Mouse (Mus musculus): Measurements from ENCODE around the gene Ntn5.
A peak's percentile ranks its signal among the peaks of the same experiment; 100 is the strongest.

Ntn5 gene

DNA sequence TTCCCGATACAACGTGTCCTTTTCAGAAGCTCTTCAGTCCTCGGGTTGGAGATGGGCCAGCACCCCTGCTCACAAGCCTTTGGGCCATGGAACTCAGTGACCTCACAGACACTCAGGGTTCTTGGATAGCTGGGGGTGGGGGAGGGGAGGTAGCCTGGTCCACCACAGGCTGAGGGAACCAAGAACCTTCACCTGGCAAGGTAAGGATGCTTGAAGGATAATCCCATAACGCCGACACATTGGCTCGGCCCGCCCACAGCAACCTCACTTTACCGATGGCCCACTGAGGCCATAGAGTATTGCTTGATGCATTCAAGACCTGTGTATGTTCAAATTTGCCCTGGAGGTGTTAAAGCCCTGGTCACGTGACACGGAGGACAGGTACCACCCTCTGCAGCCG lies 41.9 kb downstream of the Ntn5 start, which contains the start of gene Spaca4:
Gene Spaca4, minus strand, starts transcription at position 101 of the 400 bp plus-strand sequence.
- no peak for DNase-seq (ENCODE audit: extremely low read depth, low read depth)

DNA sequence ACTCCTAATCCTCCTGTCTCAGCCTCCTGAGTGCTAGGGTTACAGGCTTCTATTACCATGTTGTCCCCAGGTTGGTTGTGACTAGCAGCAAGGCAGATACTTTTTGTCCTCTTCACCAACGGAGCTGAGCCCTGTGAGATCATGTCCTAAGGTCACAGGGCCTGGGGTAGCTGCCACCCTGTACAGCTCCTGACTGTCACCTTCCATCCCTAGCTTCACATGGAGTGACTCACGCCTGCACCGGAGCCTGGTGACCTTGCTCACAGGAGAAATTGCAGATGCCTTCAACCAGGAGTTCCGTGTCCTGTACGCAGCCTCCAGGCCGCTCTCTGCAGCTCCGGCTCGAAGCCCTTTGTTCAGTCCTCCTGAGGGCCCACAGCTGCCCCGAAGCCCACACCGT lies 42.6 kb downstream of the Ntn5 start:
- no peak for DNase-seq (ENCODE audit: extremely low read depth, low read depth)

DNA sequence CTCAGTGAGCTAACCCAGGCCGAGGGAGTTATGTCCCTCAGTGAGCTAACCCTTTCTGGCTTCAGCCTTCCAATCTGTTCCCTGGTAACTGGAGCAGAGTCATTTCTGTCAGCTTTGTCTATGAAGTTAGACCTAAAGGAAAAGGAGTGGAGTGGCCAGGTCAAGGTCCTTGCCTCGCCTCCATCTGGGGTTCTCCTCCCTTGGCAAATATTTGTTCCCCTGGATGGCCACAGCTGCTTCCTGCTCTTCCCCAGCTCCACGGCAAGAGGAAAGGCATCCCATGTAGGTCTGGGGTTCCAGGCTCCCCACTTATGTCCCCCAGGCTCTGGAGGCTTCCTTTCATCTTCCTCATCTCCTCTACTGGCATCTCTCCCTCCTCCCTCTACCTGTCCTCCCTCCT lies 43.8 kb downstream of the Ntn5 start:
- DNase-seq (ENCODE audit: extremely low read depth, low read depth), result no peak

DNA sequence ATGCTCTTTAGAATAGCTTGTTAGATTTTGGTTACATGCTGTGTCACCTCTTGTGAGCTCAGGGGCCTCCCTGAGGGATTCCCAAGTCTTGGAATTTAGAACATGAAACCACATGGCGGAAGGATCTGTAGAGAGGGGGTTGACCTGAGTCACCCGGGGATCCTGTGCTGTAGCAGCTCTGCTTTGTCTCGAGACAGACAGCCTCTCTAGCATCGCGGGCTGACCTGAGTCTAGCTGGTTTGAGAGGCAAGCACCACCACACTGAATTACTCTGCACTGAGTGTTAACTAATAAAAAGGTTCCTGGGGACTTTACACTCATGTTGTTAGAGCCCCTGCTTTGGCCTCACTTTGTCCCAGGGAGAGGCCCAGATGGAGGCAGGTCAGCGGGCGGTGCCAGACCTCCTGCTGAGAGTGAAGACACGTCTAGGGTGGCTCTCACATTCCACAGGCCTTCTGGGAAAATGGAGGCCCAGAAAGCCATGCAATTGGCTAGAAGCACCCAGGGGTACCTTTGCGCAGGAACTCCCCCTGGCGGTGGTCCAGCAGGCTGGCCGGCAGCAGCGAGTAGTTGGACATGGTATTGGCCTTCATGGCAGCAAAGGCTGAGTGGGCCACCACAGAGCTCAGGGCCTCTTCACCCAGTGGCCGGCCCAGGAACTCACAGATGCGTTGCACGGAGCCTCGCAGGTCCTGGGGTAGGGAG lies 47.1 kb downstream of the Ntn5 start:
- DNase-seq (ENCODE audit: extremely low read depth, low read depth), result no peak

DNA sequence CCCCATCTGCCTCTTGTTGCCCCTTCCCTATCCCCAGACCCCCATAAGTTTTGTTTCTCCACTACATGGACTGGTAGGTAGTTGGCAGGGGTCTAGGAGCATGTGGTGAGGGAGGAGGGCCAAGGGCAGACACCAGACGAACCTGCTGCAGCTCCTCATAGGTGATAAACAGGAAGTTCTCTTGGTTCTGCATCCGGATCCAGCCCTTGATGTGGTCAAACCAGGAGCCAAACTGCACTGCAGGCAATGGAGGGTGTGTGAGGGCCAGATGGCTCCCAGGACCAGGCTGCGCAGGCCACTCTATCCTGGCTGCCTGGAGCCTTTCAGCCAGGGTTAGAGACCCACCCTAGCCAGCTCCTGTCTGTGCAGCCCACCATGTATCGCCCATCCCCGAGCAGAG lies 49.7 kb downstream of the Ntn5 start:
- no peak for DNase-seq (ENCODE audit: extremely low read depth, low read depth)

DNA sequence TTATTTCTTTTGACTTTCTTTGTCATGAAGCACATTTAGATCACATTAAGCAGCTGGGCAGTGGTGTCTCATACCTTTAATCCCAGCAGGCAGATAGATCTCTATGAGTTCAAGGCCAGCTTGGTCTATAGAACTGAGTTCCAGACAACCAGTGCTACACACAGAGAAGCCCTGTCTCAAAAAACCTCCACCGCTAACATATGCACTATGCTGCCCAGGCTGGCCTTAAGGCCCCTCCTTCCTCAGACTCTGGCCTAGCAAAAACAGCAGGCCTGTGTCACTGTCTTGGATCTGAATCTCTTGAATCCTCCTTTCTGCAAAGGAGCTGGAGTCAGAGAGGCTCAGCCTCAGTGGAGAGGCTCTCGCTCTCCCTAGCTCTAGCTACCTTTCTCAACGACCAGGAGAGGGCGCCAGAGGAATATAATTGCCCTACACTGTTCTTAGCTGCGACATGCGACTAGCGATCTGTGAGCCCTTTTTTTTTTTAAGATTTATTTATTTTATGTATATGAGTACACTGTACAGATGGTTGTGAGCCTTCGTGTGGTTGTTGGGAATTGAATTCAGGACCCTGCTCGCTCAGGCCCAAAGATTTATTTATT lies 55.4 kb downstream of the Ntn5 start:
- peak; percentile 57 for DNase-seq (ENCODE audit: extremely low read depth, low read depth)

GRCm38 (mm10) chr7:45739820-45740219 lies 56.0 kb downstream of the Ntn5 start:
- DNase-seq (ENCODE audit: extremely low read depth, low read depth), result peak; percentile 39

DNA sequence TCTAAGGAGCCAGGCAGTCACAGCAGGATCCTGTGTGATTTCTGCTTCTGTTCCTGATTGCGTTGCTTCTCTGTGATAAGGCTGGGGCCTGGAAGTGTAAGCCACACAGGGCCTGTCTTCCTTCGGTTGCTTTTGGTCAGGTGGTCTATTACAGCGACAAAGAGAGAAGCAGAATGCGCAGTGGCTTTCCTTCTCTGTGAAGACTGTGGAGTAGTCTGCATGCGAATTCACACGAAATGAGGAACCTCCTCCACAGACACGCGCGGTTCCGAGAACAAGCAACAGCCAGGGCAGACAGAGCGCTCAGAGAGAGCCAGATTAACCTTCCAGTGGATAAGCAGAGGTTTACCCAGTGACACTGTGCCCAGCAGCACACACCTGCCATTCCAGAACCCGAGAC lies 57.5 kb downstream of the Ntn5 start:
- DNase-seq (ENCODE audit: extremely low read depth, low read depth), result peak; percentile 30

DNA sequence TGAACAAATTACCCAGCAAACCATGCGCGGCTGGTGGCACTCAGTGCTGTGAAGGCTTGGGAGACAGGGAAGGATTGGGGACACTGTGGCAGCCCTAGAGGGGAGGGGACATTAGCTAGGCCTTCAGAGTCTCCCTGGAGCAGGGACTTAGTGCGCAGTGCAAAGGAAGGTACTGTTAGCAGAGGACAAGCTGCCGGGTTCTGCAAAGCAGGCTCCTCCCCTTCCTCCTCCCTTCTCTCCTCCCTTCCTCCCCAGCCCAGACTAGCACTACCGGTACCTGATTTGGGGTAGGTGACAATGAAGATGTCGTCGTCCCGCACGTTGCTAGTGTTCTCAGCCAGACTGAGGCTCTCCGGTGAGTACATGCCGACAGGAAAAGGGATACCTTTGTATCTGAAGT lies 58.0 kb downstream of the Ntn5 start:
- DNase-seq (ENCODE audit: extremely low read depth, low read depth), result no peak

- DNase-seq (ENCODE audit: extremely low read depth, low read depth), result no peak
These were observed 58.5 kb downstream of the Ntn5 start for GRCm38 (mm10) chr7:45742338-45742737.
